Mouse (Mus musculus): ENCODE results near the gene Togaram2.

Gene Togaram2

DNA sequence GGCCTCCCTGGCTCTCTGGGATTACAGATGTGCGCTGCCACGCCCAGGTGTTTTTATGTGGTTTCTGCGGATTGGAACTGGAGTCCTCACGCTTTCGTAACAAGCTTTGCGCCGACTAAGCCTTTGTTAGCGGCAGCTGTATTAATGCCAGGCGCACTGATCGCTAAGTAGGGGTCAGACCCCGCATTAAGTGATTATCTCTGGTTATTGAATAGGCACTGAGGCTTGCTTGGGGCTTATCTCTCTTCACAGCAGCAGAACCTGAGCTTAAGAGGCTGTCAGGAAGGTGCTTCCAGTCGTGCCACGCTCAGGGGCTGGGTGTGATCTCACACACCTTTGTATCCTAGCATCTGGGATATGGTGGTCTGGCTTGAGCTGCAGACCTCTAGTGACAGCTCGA, 8.6 kb downstream of the Togaram2 start:
- in situ Hi-C loops (cut with MboI, MseI), result no loop called here

DNA sequence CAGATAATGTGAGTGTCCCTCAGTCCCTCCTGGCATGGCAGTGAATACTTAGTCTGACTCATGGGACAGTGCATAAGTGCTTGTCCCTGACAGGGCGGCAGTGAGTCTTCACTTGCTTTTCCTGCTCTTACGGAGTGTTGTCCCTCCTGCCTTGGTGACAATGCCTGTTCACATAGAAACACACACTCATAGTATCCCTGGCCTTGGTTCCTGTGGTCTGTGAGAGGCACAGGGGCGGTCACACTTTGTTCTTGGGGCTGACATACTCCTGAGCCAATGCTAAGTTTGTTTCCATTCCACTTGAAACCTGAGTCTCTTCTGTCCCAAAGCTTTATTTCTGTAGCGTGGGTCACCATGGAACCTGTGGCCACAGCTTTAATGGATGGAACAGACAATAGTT, 9.3 kb downstream of the Togaram2 start:
- in situ Hi-C loops (cut with MboI, MseI), result no loop called here

DNA sequence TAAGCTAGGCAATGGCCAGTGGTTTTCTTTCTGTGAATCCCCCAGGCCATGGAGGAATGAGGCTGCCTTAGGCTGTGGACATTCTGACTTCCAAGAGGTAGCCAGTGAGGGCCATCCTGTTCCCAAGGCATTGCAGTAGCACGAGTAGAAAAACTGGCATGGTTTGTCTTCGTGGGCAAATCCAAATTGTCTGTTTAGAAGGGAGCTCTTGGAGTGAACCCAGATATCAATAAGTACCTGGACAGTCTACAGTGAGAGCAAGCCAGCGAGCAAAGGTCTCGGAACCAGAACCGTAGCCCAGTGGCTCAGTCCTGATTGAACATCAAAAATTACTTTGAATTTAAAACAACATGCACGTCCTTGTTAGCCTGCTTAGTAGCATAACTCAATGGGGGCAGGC, 10.2 kb downstream of the Togaram2 start:
- in situ Hi-C loops (cut with MboI, MseI), result no loop called here

DNA sequence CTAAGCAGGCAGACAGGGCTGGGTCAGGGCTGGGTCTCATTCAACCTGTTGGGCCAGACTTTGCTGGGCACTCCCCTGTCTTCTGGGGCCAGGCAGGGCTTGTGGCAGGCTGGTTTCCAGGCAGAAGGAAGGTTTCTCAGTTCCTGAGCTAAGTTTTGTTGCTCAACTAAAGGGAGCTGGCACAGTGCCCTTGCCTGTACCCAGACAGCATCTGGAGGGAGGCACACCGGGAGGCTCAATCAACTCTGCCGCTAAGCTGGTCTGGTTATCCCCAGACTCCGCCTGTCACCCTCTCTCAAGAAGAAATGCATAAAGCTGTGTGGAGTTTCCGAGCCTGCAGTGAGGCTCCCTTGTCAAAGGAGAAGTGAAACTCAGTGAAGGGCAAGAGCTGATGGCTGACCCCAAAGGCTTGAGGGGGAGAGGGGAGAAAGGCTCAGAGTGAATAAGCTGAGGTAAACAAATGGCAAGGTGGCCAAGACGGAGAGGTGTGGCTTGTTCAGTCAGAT, 11.1 kb downstream of the Togaram2 start:
- in situ Hi-C loops (cut with MboI, MseI), result no loop called here

DNA sequence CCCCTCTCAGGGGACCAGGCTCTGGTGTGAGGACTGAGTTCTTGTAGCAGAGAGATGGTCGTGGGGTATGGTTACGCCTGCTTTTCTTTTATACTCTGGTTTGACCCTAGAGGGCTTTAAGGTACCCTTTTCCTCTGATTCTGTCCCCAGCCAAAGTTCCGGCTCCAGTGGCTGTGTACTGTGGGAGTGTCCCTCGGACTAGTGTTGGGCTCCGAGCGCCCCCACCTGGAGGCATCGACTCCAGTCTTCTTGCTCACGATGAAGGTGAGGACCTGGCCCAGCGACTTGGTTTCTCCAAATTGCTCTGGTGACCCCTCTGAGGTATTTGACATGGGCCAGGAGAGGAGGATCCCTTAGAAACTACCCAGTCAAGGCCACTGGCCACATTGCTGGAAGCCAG, 14.4 kb downstream of the Togaram2 start:
- in situ Hi-C loops (cut with MboI, MseI), result loop anchor here (5.0 kb wide), 1 partner anchor 120 kb away; no protein-coding TSS in a partner anchor

DNA sequence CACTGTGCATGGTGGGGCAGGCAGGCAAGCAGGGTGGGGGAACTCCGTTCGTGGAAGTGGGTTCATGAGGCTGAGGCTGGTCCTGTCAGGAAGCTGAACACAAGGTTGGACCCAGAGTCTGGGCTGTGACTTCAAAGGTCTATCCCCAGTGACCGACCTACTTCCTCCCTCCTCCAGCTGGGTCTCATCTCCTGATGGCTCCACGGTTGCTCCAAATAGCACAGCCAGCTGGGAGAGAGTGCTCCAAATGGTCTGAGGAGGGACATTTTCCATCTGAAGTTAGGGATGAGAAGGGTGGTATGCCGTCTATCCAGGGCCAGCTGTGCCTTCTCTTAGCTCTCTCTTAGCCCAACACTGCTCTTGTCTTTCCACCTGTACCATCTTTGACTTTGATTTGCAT, 16.8 kb downstream of the Togaram2 start:
- in situ Hi-C loops (cut with MboI, MseI), result loop anchor here (5.0 kb wide), 1 partner anchor 123 kb away; no protein-coding TSS in a partner anchor

DNA sequence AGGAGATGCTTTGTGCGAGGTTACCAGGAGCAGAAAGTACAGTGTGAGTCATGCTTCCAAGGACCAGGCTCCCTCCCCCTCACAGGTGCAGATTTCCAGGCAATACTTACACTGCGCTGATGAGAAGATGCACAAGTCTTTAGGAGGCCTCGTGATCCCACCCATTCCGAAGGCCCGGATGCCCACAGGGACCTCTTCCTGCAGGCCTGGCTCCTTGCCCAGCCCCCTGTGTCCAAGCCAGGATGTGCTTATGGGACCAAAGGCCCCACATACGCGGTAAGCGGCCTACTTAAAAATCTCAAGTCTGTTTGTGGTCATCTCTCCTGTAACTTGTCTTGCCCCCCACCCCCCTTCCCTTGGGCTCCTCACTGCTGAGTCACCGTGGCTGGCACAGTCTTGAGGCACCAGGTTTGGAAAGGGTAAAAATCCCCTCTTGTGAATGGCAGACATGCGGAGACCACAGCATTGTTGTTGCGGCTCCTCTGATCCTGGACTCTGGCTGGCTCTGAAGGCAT, 18.4 kb downstream of the Togaram2 start:
- in situ Hi-C loops (cut with MboI, MseI), result no loop called here

DNA sequence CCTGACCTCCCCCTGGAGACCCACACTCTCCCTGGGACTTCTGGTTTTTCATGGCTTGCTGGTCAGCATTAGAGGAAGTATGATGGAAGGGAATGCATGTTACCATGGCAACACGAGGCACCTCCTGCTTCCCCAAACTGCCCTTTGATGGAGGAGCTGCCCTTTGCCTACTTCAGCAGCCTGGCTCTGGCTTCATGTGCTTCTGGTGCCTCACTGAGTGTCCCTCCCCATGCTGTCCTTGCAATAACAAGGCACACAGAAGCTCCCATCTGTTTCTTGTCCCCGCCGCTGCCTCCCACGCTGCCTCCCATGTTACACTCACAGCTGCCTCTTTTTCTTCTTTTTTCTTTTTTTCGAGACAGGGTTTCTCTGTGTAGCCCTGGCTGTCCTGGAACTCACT, 20.3 kb downstream of the Togaram2 start:
- in situ Hi-C loops (cut with MboI, MseI), result no loop called here

DNA sequence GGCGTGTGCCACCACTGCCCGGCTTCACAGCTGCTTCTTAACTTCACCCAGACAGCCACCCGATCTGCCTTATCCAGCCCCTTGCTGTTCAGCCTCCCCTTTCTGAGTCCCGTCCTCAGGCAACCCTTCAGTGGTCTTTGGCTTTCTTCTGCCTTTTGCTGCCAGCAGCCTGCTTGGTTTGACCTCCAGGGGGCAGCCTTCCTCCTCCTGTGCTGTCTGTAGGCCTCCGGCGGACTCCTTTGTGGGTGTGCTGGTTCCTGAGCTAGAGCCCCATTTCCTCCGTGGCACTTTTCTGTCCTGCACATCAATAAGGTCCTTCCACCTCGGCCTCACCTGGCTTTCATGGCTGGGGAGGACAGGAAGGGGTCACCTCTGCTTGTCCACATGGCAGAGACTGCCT, 20.7 kb downstream of the Togaram2 start:
- in situ Hi-C loops (cut with MboI, MseI), result no loop called here

DNA sequence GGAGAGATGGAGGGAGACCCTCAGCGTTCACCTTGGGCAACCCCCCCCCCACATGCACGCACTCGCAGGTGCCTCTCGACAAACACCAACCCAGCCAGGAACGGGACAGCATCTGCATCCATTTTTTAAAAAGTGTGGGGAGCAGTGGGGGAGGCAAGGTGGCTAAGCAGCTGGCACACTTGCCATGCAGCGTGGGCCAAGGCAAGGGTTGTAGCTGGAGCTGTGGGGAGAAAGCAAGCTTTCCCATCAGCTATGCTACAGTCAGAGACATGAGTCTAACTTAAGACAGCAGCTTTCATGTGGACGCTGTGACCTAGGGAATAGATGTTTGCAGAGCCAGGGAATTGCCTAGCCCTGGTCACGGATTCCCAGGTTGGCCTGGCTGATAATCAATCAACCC, 22.1 kb downstream of the Togaram2 start:
- in situ Hi-C loops (cut with MboI, MseI), result no loop called here

DNA sequence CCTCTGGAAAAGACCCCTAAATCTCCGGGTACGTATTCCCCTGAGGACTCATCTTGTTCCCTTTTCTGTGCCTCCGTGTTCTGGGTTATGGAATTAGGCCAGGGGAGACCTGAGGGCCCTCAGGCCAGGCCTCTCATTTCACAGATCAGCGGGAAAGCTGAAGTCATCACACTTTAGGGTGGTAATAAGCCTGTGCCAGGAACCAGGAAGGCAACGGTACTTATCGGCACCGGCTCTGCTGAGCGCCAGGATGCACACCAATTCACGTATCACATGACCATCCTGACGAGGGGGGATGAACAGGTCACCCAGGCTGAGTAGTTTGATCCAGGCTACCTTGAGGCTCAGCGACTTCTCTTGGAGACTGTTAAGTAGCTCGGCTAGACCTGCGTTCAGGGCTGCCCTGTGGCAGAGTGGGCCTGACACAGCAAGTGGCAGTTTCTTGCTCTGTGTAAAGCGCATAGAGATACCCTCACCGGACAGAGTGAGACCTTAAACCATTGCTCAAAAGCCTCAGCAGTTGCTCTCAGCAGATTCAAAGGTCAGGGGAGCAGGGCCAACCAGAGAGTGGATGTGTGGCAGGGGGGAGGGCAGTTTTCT, 22.8 kb downstream of the Togaram2 start:
- in situ Hi-C loops (cut with MboI, MseI), result no loop called here

DNA sequence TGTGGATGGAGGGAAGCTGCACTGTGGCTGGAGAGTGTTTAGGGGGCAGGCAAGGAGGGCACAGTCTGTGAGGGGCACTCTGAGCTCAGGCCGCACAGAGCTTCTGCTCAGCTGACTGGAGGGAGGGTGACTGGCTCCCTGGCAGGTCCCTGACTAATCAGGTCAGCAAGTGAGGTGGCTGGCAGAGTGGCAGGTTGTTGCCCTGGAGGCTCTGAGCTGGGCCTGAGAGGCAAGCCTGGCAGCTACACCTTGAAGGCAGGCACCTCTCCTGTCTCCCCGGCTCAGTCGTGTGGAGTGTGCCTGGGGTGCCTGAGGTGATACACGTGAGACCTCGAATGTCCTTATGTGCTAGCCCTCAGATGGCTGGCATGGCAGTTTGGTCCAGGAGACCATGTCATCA, 23.3 kb downstream of the Togaram2 start:
- in situ Hi-C loops (cut with MboI, MseI), result no loop called here

DNA sequence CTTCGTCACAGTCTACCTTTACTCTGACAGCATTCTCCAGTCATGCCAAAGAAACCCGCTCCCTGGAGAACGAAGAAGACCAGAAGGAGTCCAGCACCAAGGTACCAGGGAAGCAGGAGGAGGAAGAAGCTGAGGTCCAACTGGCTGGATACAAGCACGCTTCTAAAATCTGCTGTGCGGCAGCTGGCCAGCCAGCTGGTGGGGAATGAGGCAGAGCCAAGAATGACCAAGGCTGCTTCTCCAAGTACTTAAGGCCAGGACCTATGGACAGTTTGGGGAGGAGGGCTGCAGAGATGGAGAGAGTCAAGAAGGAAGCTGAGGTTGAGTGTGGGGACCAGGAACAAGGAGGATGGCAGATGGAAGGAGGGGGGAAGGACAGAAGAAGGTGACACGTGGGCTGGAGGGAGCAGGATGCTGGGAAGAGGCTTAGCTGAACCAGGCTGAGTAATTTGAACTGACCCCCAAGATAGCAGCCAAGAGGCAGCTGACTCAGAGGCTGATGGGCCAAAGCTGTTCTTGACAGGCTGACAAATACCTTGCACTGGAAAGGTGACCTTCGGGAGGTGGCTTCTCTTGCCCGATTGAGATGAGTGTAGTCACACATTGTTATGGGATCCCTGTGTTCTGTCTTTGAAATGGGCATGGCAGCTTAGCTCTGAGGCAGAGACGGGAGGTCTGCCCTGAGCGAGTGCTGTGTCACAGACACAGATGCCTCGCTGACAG, 25.0 kb downstream of the Togaram2 start:
- in situ Hi-C loops (cut with MboI, MseI), result no loop called here

DNA sequence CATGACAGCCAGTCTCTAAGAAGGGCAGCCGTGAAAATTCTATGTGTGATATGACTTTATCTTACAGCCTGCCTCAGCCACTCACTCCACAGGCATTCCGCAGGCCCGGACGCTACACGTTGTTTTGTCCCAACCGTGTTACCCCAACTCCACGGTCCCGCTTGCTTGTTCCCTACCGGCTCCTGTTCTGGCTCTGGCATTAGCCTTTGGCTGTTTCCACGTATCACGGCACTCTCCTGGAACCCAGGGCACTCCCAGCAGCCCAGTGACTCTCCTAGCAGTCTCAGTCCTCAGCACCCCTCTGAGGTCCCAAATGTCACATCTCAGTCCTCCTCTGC, 25.5 kb downstream of the Togaram2 start:
- in situ Hi-C loops (cut with MboI, MseI), result no loop called here

DNA sequence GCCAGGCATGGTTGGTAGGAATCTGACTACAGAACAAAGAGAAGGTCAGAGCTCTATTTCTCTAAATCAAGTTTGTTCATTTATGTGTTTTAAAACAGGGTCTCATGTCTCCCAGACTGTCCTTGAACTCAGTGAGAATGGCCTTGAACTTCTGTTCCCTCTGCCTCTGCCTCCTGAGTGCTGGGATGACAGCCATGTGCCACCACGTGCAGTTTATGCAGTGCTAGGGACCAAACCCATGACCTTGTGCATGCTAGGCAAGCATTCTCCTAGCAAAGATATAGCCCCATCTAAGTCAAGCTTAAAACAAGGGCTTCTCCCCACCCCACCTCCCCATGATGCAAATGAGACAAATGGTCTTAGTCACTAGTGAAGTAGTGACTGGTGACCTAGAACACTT, 32.1 kb downstream of the Togaram2 start:
- in situ Hi-C loops (cut with MboI, MseI), result no loop called here

DNA sequence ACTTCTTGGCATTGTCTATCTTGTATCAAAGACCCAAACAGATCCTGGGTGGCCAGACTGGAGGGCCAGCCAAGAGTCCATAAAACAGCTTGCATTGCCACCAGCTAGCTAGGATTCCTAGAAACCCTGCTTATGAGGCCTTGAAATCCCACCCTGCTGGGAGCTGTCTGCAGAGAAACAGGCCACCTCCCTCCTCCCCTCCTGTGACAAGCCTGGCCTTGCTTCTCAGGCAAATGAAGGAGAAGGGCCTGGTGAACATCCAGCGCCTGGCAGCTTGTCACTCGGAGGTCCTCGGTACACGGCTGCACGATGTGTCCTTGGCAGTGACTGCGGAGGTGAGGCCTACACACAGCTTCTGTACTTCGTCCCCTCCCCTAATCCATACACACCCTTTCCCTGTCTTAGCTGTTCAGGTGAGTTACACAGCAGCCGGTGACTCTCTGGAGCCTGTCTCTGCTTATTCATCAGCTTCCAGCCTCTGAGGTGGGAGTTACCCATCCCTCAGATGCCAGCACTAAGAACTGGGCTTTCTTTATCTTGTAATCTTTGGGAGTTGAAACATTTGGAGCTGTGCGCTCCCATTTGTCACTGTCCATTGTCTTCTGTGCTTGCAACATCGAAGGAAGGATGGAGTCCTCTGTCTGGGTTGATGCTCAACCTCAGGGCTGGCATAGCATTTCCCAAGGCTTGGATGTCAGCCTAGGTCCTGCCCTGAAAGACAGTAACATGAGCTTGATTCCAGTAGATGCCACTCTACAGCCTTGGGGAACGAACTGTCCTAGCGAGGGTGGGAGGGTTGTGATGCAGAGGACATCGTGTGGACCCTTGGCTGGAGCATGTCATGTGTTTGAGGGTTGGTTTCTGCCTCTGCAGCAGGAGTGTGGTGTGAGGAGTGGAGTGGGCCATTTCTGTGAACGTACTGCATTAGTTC, 32.8 kb downstream of the Togaram2 start:
- in situ Hi-C loops (cut with MboI, MseI), result no loop called here

DNA sequence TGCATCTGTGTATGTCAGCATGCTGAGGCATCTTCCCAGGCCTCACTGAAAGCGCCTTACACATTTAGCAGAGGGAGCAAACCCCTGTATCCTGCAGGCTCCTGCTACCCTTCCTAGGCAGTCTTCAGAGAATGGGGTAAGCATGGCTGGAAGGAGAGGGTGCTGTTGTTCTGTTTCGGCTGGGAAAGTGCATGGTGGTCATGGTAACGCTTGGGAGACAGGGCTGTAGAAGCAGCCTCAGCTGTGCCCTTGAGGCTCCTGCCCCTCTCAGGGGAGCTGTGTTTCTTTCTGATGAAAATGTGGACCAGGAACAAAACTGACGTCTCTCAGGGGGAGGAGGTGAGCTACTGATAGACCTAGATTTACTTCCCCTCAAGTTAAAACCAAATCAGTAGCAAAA, 34.7 kb downstream of the Togaram2 start:
- in situ Hi-C loops (cut with MboI, MseI), result no loop called here

DNA sequence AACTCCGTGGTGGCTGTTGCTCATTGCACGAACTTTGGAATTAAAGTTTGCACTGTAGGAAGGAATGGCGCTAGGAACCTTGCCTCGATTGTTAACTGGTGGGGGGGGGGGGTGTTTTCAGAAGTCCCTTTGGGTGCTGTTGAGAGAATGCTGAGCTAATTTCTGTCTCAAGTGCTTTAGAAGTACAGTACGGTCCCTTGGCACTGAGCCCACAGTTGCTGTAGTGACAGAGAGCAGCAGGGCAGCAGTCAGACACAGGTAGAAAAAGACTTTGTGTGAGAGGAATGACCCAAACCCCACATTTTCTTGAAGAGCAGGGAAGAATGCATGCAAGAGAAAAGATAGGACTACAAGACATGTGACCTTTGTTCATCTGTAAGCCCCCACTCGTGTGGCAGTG, 39.2 kb downstream of the Togaram2 start:
- in situ Hi-C loops (cut with MboI, MseI), result no loop called here

DNA sequence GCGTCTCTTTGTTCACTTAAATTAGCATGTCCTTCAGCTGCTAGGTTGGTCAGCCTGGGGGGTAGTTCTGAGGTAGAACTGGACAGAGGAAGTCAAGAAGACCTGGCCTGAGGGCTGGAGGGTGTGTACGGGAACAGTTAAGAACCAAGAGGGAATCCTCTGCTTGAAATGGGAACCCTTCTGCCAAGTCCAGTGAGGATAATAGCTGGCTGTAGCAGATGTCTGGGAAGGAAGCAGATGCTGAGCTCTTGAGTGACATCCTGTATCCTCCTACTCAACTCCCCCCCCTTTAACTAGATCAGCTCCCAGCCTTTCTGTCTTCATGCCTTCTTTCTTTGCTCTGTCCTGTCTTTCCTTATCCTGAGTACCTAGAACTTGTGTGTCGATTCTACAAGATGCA, 42.0 kb downstream of the Togaram2 start:
- in situ Hi-C loops (cut with MboI, MseI), result no loop called here

DNA sequence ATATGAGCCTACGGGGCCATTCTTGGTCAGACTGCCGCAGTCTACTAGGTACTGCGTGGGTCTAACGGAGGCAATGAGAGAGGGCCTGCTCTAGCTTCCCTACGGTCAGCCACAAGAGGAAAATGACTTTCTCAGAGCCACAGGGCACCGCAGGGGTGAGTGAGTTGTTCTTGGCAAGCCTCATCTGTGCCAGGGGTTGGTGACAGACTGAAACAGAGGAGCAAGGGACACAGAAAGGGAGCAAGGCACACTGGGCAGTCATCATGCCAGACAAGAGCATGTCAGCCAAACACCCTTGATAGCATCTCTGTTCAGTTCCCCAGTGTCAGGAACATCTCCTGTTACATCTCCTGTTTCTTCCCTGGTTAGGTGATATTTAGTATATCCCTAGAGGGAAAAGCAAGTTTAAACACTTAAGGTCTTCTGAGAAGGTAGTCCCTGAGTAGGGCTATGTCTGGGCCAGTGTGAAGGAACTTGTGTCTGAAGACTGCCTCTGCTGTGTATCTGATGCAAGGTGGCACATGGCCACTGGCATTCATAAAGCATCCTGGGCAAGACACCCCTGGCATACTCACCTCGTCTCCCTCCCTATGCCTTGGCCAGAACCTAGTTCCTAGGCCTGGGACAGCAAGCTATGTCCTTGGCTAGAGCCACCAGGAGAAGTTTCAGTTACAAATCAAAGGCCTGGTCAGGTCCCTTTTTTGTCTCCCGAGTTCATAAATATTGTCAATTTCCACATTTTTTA, 45.0 kb downstream of the Togaram2 start:
- in situ Hi-C loops (cut with MboI, MseI), result no loop called here

DNA sequence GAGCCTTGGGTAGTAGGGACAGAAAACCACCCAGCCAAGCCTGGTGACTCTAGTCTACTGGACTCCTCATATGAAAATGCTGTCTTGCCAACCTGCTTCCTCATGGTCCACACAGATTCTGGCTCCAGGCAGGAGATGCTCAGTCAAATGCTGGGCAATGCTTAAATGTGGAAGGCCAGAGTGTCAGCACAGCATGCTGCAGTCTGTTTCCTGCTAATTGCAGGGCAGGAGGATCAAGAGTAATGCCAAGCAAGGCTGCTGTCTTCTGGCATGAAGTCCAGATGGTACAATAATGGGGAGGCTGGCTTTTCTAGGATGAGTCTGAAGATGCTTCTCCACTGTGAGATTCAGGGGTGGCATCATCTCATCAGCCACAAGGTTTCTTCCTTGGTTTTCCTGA, 47.4 kb downstream of the Togaram2 start:
- in situ Hi-C loops (cut with MboI, MseI), result no loop called here

DNA sequence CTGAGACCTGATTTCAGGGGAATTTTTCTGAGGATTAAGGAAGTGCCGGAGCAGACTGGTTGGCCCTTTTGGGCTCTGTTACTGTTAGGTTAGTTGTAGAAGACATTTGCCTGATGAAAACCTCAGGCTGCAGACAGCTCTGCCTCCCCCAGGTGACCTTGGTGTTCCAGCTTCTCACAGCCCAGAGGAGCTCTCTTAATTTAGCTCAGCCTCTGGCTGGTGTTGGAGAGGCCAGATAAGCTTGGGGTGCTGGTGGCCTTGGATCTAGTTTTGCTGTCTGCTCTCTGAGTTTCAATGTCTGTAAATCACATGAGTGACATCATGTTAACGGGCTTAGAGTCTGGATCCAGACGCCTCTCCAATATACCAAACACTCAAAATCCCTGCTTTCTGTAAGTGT, 48.0 kb downstream of the Togaram2 start:
- in situ Hi-C loops (cut with MboI, MseI), result no loop called here

Data from T-helper 2 cell (primary cell).